Mouse (Mus musculus) lung, embryonic 16.5 days (tissue): ENCODE measurements around the gene D030056L22Rik. TPM values are rescaled to one million over a fixed set of nuclear protein-coding genes. Genes with fewer than 3 reads are reported as not detected.
"Not testable (repeated sequence)": the region's sequence is repeated elsewhere in the genome, so short reads cannot be mapped to it uniquely, and the experiment has no call there.

ENCODE experiments used
- ATAC-seq: fragments of 200-750 bp; cut with Nextera tagmentation; 2 replicates; pipeline ENCODE4 v1.8.0; 2017; ENCODE audit warnings: low read depth, mild to moderate bottlenecking, moderate library complexity
- H3K27ac ChIP-seq: fragments of 300-500 bp; sonication (generic); 2 replicates; pipeline ENCODE4 v1.5.1; 2014; ENCODE audit warnings: mild to moderate bottlenecking, control low read depth, low read length
- H3K27me3 ChIP-seq: fragments of 300-500 bp; sonication (generic); 2 replicates; pipeline ENCODE4 v1.6.1; 2014; ENCODE audit warnings: low read depth, low read length, mixed read lengths; ENCODE audit not compliant: control insufficient read depth, insufficient read depth
- H3K36me3 ChIP-seq: fragments of 300-500 bp; sonication (generic); 2 replicates; pipeline ENCODE4 v1.6.1; 2014; ENCODE audit warnings: low read length; ENCODE audit not compliant: control insufficient read depth, insufficient read depth
- H3K4me1 ChIP-seq: fragments of 300-500 bp; sonication (generic); replicated peaks from 2 replicates; pipeline ENCODE4 v1.6.1; 2014; ENCODE audit warnings: low read length, mixed read lengths; ENCODE audit not compliant: control insufficient read depth, insufficient read depth
- H3K4me2 ChIP-seq: fragments of 300-500 bp; sonication (generic); 2 replicates; pipeline ENCODE4 v1.6.1; 2014; ENCODE audit warnings: low read depth, low read length, control low read depth
- H3K4me3 ChIP-seq: fragments of 300-500 bp; sonication (generic); 2 replicates; pipeline ENCODE4 v1.5.1; 2014; ENCODE audit warnings: mild to moderate bottlenecking, low read length, control low read depth
- H3K9ac ChIP-seq: fragments of 300-500 bp; sonication (generic); 2 replicates; pipeline ENCODE4 v1.6.1; 2014; ENCODE audit warnings: low read length, control low read depth
- H3K9me3 ChIP-seq: fragments of 300-500 bp; sonication (generic); 2 replicates; pipeline ENCODE4 v1.6.1; 2016; ENCODE audit warnings: low read length; ENCODE audit not compliant: control insufficient read depth
- WGBS: fragments of 180-500 bp; shearing (Covaris S2); extraction: QIAGEN DNeasy Blood & Tissue Kit; methylation state at CpG from one replicate; pipeline ENCODE4 v1.1.7; 2014; 5-methylcytosine and 5-hydroxymethylcytosine counted together
- polyA plus RNA-seq: library from polyadenylated mRNA; unstranded; fragments of >200 nt; fragmentation: Nextera tagmentation; extraction: Ambion mirVana; gene quantifications from 2 replicates; pipeline ENCODE4 v1.2.1, GENCODE M21; 2015

D030056L22Rik gene
- polyA plus RNA-seq, 1 experiment from 2014 or later = 29.0 TPM

DNA sequence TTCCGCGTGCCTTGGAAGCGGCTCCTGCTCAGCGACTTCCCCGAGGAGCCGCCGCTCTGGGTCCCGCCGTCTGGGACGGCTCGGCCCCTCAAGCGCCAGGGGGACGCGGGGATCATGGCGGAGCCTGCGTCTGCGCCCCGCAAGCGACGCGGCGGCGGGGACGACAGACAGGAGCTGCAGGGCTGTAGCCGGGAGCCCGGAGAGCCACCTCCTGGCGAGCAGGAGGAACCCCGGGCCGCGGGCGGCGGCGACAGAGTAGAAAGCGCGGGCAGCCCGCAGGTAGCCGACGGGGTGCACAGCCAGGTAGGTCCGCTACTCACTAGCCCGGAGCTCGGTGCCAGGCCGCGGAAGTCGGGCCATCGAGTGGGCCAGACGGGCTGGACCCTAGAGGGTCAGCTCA, 364 bp downstream of the D030056L22Rik start:
- not testable (repeated sequence) for H3K9me3 ChIP-seq
- ATAC-seq = peak; percentile 62
- 1% methylated on average over 42 of the region's 46 CpGs for WGBS

DNA sequence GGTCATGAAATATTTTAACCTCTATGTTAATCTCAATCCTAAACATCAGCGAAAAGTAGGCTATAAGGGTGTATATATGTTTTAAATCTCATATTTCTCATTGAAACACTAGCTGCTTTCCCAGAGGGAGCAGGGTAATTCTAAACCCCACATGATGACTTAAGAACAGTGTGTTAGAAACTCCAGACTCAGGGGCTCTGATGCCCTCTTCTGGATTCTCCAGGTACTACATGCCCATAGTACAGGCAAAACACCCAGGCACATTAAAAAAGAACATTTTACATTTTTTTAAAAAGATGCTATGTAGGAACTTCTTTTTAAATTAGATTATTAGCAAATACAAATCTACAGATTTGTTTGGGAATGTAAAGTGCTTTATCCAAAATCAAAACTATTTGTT, 3.4 kb downstream of the D030056L22Rik start:
- peaks cover 7% of the 10 kb centered on the region; the same call in 1 of the 2 replicates for H3K36me3 ChIP-seq
- peaks cover 17% of the 10 kb centered on the region for H3K4me1 ChIP-seq
- no peaks in the 10 kb centered on the region for H3K27me3 ChIP-seq
- H3K9me3 ChIP-seq = no peaks in the 10 kb centered on the region
- H3K27ac ChIP-seq = no peak overlapping the region
- H3K4me2 ChIP-seq = no peak overlapping the region
- ATAC-seq = no peak
- no peak overlapping the region for H3K4me3 ChIP-seq
- no peak overlapping the region for H3K9ac ChIP-seq
- 16% methylated on average over 1 of the region's 1 CpGs for WGBS

More for the DNA sequence above, 364 bp downstream of the D030056L22Rik start:
- H3K9ac ChIP-seq = peak overlapping the region; percentile 84
- H3K27ac ChIP-seq = peak overlapping the region; percentile 95
- not testable (repeated sequence) for H3K27me3 ChIP-seq, H3K36me3 ChIP-seq
- peaks cover 17% of the 10 kb centered on the region for H3K4me1 ChIP-seq
- H3K4me3 ChIP-seq = peak overlapping the region; percentile 96
- H3K4me2 ChIP-seq = peak overlapping the region; percentile 75

DNA sequence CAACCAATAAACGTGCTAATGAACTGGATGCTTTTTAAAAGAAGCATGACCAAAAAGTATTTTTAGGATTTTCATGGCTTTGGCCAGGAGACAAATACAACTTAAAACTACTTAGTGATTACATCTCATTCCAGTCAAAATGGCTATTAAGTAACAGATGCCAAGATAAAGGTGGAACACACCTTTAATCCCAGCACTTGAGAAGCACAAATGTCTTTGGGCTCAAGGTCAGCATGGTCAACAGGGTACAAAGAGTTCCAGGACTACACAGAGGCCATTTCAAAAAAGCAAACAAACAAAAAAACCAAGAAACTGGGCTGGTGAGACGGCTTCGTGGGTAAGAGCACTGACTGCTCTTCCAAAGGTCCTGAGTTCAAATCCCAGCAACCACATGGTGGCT, 7.3 kb downstream of the D030056L22Rik start:
- Histone ChIP-seq H3K36me3 (peaks cover 7% of the 10 kb centered on the region; the same call in 1 of the 2 replicates), H3K4me1 (peaks cover 4% of the 10 kb centered on the region; the same call in 1 of the 2 replicates), H3K27ac (no peak overlapping the region), H3K9me3 (no peaks in the 10 kb centered on the region), H3K4me2 (no peak overlapping the region), H3K4me3 (no peak overlapping the region), H3K27me3 (no peaks in the 10 kb centered on the region), H3K9ac (no peak overlapping the region)
- ATAC-seq = no peak
- 81% methylated on average over 3 of the region's 3 CpGs for WGBS

DNA sequence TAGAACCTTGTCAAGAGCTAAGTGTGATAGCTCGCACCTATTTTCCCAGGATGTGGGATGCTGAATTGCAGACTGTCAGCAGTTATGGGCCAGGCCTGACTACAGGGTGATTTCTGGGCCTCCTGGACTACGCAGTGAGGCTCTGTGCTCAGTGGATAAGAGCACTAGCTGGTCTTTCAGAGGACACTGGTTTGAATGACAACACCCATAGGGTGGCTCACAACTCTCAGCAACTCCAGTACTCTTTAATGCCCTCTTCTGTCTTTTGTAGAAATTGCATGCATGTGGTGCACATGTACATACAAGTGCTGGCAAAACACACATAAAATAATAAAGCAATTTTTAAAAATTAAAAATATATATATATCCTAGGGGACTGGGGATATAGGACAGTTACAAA, 12.2 kb downstream of the D030056L22Rik start:
- no peaks in the 10 kb centered on the region for H3K27me3 ChIP-seq
- H3K9me3 ChIP-seq = no peaks in the 10 kb centered on the region
- no peak for ATAC-seq
- H3K4me2 ChIP-seq = no peak overlapping the region
- no peak overlapping the region for H3K27ac ChIP-seq
- H3K4me1 ChIP-seq = no peaks in the 10 kb centered on the region
- H3K4me3 ChIP-seq = no peak overlapping the region
- 86% methylated on average over 2 of the region's 2 CpGs for WGBS
- H3K36me3 ChIP-seq = no peaks in the 10 kb centered on the region
- no peak overlapping the region for H3K9ac ChIP-seq

DNA sequence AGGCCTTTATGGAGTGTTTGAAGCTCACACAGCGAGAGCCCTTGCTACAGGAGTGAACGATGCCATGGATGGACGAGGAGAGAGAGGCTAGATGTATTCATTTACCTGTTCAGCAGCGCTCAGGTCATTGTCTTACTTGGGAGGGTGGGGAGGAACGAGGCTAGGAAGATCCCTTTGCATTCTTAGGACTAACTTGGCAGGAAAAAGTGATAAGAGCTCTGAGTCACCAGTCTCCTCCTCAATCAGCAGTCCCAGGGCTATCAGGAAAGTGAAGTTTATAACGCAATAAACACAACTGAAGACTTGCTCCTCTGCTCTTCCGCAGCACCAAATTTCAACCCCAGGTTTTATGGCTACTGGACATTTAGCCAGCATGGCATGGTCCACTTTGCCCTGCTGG, 17.3 kb downstream of the D030056L22Rik start:
- H3K4me2 ChIP-seq = no peak overlapping the region
- no peak overlapping the region for H3K27ac ChIP-seq
- WGBS = 54% methylated on average over 7 of the region's 7 CpGs
- H3K9me3 ChIP-seq = no peaks in the 10 kb centered on the region
- H3K4me3 ChIP-seq = no peak overlapping the region
- no peaks in the 10 kb centered on the region for H3K4me1 ChIP-seq
- no peaks in the 10 kb centered on the region for H3K36me3 ChIP-seq
- no peak overlapping the region for H3K9ac ChIP-seq
- H3K27me3 ChIP-seq = no peaks in the 10 kb centered on the region
- ATAC-seq = no peak

DNA sequence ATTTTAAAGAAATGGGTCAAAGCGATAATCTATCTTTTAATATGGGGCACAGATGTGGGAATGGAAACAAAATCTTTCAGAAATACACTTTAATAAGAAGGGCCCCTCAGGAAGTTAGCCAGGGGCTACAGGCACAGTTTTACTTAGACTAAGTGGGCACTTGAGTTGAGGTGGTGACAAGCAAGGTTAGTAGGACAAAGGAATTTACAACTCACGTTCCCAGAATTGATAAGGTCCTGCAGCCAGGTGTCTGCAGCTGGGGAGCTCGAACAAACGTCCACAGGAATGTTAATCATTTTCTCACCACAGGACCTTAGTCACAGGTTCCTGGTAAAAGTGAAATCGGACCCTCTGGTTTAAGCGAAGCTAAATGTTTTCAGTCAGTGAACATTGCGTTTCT, 18.1 kb downstream of the D030056L22Rik start:
- no peak overlapping the region for H3K9ac ChIP-seq
- H3K27ac ChIP-seq = peak overlapping the region; percentile 37; the same call in 1 of the 2 replicates
- 31% methylated on average over 7 of the region's 7 CpGs for WGBS
- no peaks in the 10 kb centered on the region for H3K27me3 ChIP-seq
- no peaks in the 10 kb centered on the region for H3K9me3 ChIP-seq
- no peaks in the 10 kb centered on the region for H3K36me3 ChIP-seq
- peak overlapping the region; percentile 26 for H3K4me2 ChIP-seq
- ATAC-seq = no peak; the same call in 1 of the 2 replicates
- H3K4me3 ChIP-seq = no peak overlapping the region
- no peaks in the 10 kb centered on the region for H3K4me1 ChIP-seq

DNA sequence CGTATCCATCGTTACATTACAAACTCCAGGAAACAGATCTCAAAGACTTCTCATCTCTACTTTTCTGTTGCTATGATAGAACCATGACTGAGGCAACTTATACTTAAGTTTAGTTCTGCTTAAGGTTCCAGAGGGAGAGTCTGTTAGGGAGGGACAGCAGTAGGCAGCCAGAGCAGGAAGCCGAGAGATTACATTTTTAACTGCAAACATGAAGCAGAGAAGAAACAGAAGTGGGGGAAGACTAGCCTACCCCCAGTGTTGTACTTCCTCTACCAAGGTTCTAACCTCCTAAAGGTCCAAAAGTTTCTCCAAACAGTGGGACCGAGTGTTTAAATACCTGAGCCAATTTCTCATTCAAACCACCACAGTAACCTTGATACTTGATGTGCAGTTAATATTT, 22.9 kb downstream of the D030056L22Rik start:
- no peak overlapping the region for H3K4me2 ChIP-seq
- no peaks in the 10 kb centered on the region for H3K4me1 ChIP-seq
- no peaks in the 10 kb centered on the region for H3K27me3 ChIP-seq
- no peak overlapping the region for H3K9ac ChIP-seq
- ATAC-seq = no peak
- 86% methylated on average over 4 of the region's 4 CpGs for WGBS
- H3K27ac ChIP-seq = no peak overlapping the region
- no peak overlapping the region for H3K4me3 ChIP-seq
- H3K36me3 ChIP-seq = no peaks in the 10 kb centered on the region
- no peaks in the 10 kb centered on the region for H3K9me3 ChIP-seq

DNA sequence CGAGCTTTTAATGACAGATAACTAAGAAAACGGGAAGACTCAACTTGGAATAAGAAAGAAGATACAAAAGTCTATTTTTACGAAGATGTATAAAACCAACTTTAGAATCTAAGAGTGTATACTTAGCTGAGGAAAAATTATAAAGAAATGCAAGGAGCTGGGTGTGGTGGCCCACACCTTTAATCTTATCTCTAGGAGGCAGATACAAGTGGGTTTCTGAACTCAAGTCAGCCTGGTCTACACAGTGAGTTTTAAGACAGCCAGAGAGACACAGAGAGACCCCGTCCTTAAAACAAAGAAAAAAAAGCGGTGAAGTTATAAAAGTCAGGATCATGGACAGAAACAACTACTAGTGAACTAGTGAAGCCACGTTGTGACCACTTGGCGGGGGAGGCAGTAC, 26.2 kb downstream of the D030056L22Rik start:
- Histone ChIP-seq H3K27me3 (no peaks in the 10 kb centered on the region), H3K4me1 (no peaks in the 10 kb centered on the region), H3K27ac (peak overlapping the region; percentile 9; the same call in 1 of the 2 replicates), H3K4me3 (no peak overlapping the region), H3K4me2 (no peak overlapping the region), H3K36me3 (no peaks in the 10 kb centered on the region), H3K9ac (no peak overlapping the region), H3K9me3 (no peaks in the 10 kb centered on the region)
- ATAC-seq = no peak
- WGBS = 59% methylated on average over 7 of the region's 7 CpGs

DNA sequence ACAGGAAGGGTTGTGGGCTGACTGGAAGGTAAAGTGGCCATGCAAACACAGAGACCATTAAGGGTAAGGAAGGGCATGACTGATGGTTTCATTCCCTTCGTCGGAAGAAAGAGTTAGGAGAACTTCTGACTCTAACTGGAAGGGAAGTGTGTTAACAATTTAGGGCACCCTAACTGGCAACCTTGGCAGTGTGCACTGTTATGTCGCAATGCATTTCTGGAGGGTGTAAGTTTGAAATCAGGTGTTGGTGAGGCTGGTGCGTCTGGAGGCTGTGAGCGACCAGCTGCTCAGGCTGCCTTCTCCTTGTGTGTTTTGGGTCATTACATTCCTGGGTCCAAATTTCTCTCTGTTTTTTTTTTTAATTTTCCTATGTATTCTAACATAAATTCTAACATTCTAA, 31.0 kb downstream of the D030056L22Rik start:
- H3K4me1 ChIP-seq = no peaks in the 10 kb centered on the region
- H3K27me3 ChIP-seq = no peaks in the 10 kb centered on the region
- H3K36me3 ChIP-seq = no peaks in the 10 kb centered on the region
- ATAC-seq = no peak
- no peaks in the 10 kb centered on the region for H3K9me3 ChIP-seq
- H3K27ac ChIP-seq = no peak overlapping the region
- no peak overlapping the region for H3K9ac ChIP-seq
- 51% methylated on average over 5 of the region's 5 CpGs for WGBS
- H3K4me2 ChIP-seq = no peak overlapping the region
- no peak overlapping the region for H3K4me3 ChIP-seq
